Mouse (Mus musculus) ES-Bruce4 (cell line): ENCODE data around the gene 3110082I17Rik.

ENCODE experiments used
- CTCF ChIP-seq: IDR thresholded peaks from one replicate; pipeline ENCODE4 v1.8.1; 2011; ENCODE audit warnings: low read depth, low read length
- EP300 ChIP-seq: IDR thresholded peaks from 2 replicates; pipeline ENCODE4 v1.6.1; 2011; ENCODE audit warnings: low read depth, low read length; ENCODE audit not compliant: insufficient read depth
- POLR2A ChIP-seq: IDR thresholded peaks from one replicate; pipeline ENCODE4 v1.8.1; 2011; ENCODE audit warnings: low read length; ENCODE audit not compliant: insufficient read depth

DNA sequence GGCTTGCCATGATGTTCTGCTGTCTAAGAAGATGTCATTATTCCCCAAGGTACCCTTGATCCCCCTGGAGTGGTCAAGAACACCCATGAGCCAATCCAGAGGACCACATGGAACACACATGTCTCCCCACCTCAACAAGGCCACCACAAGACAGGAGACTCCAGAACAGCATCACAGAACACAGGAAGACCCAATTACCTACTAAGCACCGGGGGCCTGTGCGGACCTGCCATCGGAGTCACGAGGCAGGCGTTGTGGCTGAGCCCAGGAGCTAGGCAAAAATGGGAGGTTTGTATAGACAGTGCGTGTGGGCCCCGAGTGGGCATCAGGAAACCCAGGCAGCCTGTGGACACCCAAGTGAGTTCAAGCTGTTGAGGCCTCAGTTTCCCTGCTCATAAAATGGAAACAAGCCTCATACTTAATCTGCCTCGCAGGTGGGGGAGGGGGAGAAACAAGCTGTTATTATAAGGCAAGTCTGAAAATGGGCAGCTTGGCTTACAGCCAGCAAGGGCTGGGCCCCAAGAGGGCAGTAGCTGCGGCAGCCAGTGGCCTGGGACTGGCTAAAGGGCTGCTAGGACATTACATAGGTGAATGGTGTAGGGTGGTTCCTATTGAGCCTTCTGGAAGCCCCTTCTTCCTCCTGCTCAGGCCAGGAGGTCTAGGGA lies 136.9 kb downstream of the 3110082I17Rik start:
- no peak for TF ChIP-seq CTCF
- no peak for TF ChIP-seq POLR2A
- no peak for TF ChIP-seq EP300
